Mouse (Mus musculus): ENCODE results near the gene Gemin5.

Gemin5 gene

GRCm38 (mm10) chr11:58168167-58168915 lies at the start of gene Gemin5:
Gene Gemin5 (minus strand): TSS chr11:58168539.
- ChIA-PET CTCF (interaction anchor here in 2 of 4 experiments (0.5 to 1.3 kb wide), 8 partner anchors 8 to 584 kb away, joined by 3 to 7 read pairs (median 3); no protein-coding TSS in a partner anchor), POLR2A (interaction anchor here (0.6 to 1.7 kb wide), 33 partner anchors 8 to 1322 kb away, joined by 3 to 8 read pairs (median 4); partner anchors contain the start of genes Cnot8 (in 1 of the 4), Hist3h2ba (in 1 of the 4), Sh3bp5l (in 1 of the 4) and Zfp672 (in 1 of the 4))

- ChIA-PET POLR2A (interaction anchor here in 1 of 4 experiments (0.6 to 1.2 kb wide), 2 partner anchors 10 to 246 kb away, joined by 3 to 4 read pairs; no protein-coding TSS in a partner anchor), CTCF (interaction anchor here in 2 of 4 experiments (1.0 to 1.2 kb wide), 2 partner anchors 8 to 22 kb away, joined by 4 read pairs; no protein-coding TSS in a partner anchor)
Measured at GRCm38 (mm10) chr11:58216823-58217222, 48.5 kb upstream of the Gemin5 start.

GRCm38 (mm10) chr11:58215814-58216213 lies 47.5 kb upstream of the Gemin5 start:
- POLR2A ChIA-PET = interaction anchor here (0.6 to 1.6 kb wide), 6 partner anchors 9 to 26 kb away, joined by 3 to 5 read pairs (median 4); no protein-coding TSS in a partner anchor

GRCm38 (mm10) chr11:58215049-58215430 lies 46.7 kb upstream of the Gemin5 start:
- CTCF ChIA-PET = interaction anchor here in 2 of 4 experiments (1.5 to 2.1 kb wide), 2 partner anchors 10 to 24 kb away, joined by 4 to 5 read pairs; no protein-coding TSS in a partner anchor
- POLR2A ChIA-PET = interaction anchor here in 2 of 4 experiments (1.2 to 2.3 kb wide), 4 partner anchors 9 to 16 kb away, joined by 3 to 11 read pairs (median 4); no protein-coding TSS in a partner anchor

More at GRCm38 (mm10) chr11:58215814-58216213, 47.5 kb upstream of the Gemin5 start:
- CTCF ChIA-PET = interaction anchor here in 3 of 4 experiments (0.6 to 2.1 kb wide), 3 partner anchors 9 to 200 kb away, joined by 3 to 5 read pairs (median 5); no protein-coding TSS in a partner anchor

GRCm38 (mm10) chr11:58214391-58215048 lies 46.2 kb upstream of the Gemin5 start:
- ChIA-PET POLR2A (interaction anchor here in 2 of 4 experiments (0.6 to 2.3 kb wide), 6 partner anchors 9 to 116 kb away, joined by 3 to 11 read pairs (median 4); partner anchors contain the start of genes Sh3bp5l (in 1 of the 2) and Zfp672 (in 1 of the 2)), CTCF (interaction anchor here in 2 of 4 experiments (1.5 to 2.1 kb wide), 3 partner anchors 11 to 87 kb away, joined by 4 to 6 read pairs (median 5); no protein-coding TSS in a partner anchor)

GRCm38 (mm10) chr11:58213673-58214342 lies 45.5 kb upstream of the Gemin5 start:
- ChIA-PET POLR2A (interaction anchor here in 2 of 4 experiments (0.6 to 2.3 kb wide), 6 partner anchors 13 to 117 kb away, joined by 3 to 11 read pairs (median 4); partner anchors contain the start of genes Gemin5 (in 1 of the 2), Sh3bp5l (in 1 of the 2) and Zfp672 (in 1 of the 2)), CTCF (interaction anchor here in 2 of 4 experiments (0.5 to 2.1 kb wide), 6 partner anchors 11 to 115 kb away, joined by 3 to 6 read pairs (median 4); no protein-coding TSS in a partner anchor)

GRCm38 (mm10) chr11:58211682-58212067 lies 43.3 kb upstream of the Gemin5 start:
- POLR2A ChIA-PET = interaction anchor here in 3 of 4 experiments (0.9 to 3.0 kb wide), 11 partner anchors 10 to 195 kb away, joined by 3 to 6 read pairs (median 4); partner anchors contain the start of gene Gemin5 (in 1 of the 3)
- CTCF ChIA-PET = interaction anchor here in 2 of 4 experiments (1.2 to 1.3 kb wide), 3 partner anchors 14 to 90 kb away, joined by 3 to 5 read pairs (median 4); no protein-coding TSS in a partner anchor

GRCm38 (mm10) chr11:58211062-58211681 lies 42.8 kb upstream of the Gemin5 start:
- ChIA-PET CTCF (interaction anchor here in 2 of 4 experiments (0.7 to 1.3 kb wide), 4 partner anchors 14 to 91 kb away, joined by 3 to 5 read pairs (median 4); no protein-coding TSS in a partner anchor), POLR2A (interaction anchor here in 3 of 4 experiments (0.5 to 3.0 kb wide), 15 partner anchors 8 to 694 kb away, joined by 3 to 6 read pairs (median 3); partner anchors contain the start of genes Zfp672 (in 2 of the 3), Igtp (in 1 of the 3), Irgm2 (in 1 of the 3) and Sh3bp5l (in 1 of the 3))

- CTCF ChIA-PET = interaction anchor here in 2 of 4 experiments (0.7 to 1.3 kb wide), 4 partner anchors 15 to 91 kb away, joined by 3 to 5 read pairs (median 4); no protein-coding TSS in a partner anchor
Measured at GRCm38 (mm10) chr11:58210321-58210886, 42.1 kb upstream of the Gemin5 start.

GRCm38 (mm10) chr11:58201052-58201451 lies 32.7 kb upstream of the Gemin5 start:
- CTCF ChIA-PET = interaction anchor here in 3 of 4 experiments (0.5 to 1.4 kb wide), 9 partner anchors 22 to 266 kb away, joined by 3 to 5 read pairs (median 3); no protein-coding TSS in a partner anchor
- POLR2A ChIA-PET = interaction anchor here in 3 of 4 experiments (0.7 to 1.6 kb wide), 11 partner anchors 10 to 753 kb away, joined by 3 to 11 read pairs (median 4); partner anchors contain the start of genes Hist3h2a (in 1 of the 3) and Trim17 (in 1 of the 3)

More at GRCm38 (mm10) chr11:58210321-58210886, 42.1 kb upstream of the Gemin5 start:
- POLR2A ChIA-PET = interaction anchor here in 3 of 4 experiments (0.5 to 3.0 kb wide), 10 partner anchors 7 to 193 kb away, joined by 3 to 6 read pairs (median 4); partner anchors contain the start of genes Zfp672 (in 2 of the 3), Igtp (in 1 of the 3), Irgm2 (in 1 of the 3) and Sh3bp5l (in 1 of the 3)

- POLR2A ChIA-PET = interaction anchor here in 1 of 4 experiments (0.7 to 1.6 kb wide), 3 partner anchors 11 to 461 kb away, joined by 3 to 6 read pairs (median 5); no protein-coding TSS in a partner anchor
- CTCF ChIA-PET = interaction anchor here in 1 of 4 experiments (1.4 kb wide), 1 partner anchor 25 kb away, joined by 5 read pairs; no protein-coding TSS in a partner anchor
Measured at GRCm38 (mm10) chr11:58200226-58200625, 31.9 kb upstream of the Gemin5 start.

GRCm38 (mm10) chr11:58199229-58200037 lies 31.1 kb upstream of the Gemin5 start, which contains the start of the genes Igtp and Irgm2:
Gene Igtp (plus strand): TSS chr11:58199556.
Gene Irgm2 (plus strand): TSS chr11:58199618.
- CTCF ChIA-PET = interaction anchor here in 3 of 4 experiments (0.6 to 1.2 kb wide), 3 partner anchors 26 to 48 kb away, joined by 3 to 6 read pairs (median 5); no protein-coding TSS in a partner anchor

GRCm38 (mm10) chr11:58198663-58199062 lies 30.3 kb upstream of the Gemin5 start:
- POLR2A ChIA-PET = interaction anchor here in 2 of 4 experiments (0.7 to 1.9 kb wide), 2 partner anchors 12 to 174 kb away, joined by 4 read pairs; no protein-coding TSS in a partner anchor

More at GRCm38 (mm10) chr11:58199229-58200037, 31.1 kb upstream of the Gemin5 start, which contains the start of the genes Igtp and Irgm2:
- POLR2A ChIA-PET = interaction anchor here in 2 of 4 experiments (0.7 to 1.9 kb wide), 2 partner anchors 11 to 175 kb away, joined by 4 read pairs; no protein-coding TSS in a partner anchor

GRCm38 (mm10) chr11:58193860-58194520 lies 25.7 kb upstream of the Gemin5 start:
- POLR2A ChIA-PET = interaction anchor here in 2 of 4 experiments (0.6 to 2.1 kb wide), 4 partner anchors 10 to 26 kb away, joined by 3 to 5 read pairs (median 3); no protein-coding TSS in a partner anchor

More at GRCm38 (mm10) chr11:58198663-58199062, 30.3 kb upstream of the Gemin5 start:
- CTCF ChIA-PET = interaction anchor here in 2 of 4 experiments (0.6 to 1.2 kb wide), 3 partner anchors 27 to 48 kb away, joined by 3 to 6 read pairs (median 4); no protein-coding TSS in a partner anchor

More at GRCm38 (mm10) chr11:58193860-58194520, 25.7 kb upstream of the Gemin5 start:
- CTCF ChIA-PET = interaction anchor here in 2 of 4 experiments (0.6 to 1.3 kb wide), 4 partner anchors 15 to 68 kb away, joined by 3 to 4 read pairs (median 4); no protein-coding TSS in a partner anchor
